Mouse (Mus musculus) stomach, embryonic 14.5 days (tissue): Measurements from ENCODE around the gene Cul7. TPM values are rescaled to one million over a fixed set of nuclear protein-coding genes. Genes with fewer than 3 reads are reported as not detected.
A peak's percentile ranks its signal among the peaks of the same experiment; 100 is the strongest.

ENCODE experiments used
- ATAC-seq: fragments of 200-750 bp; cut with Nextera tagmentation; 2 replicates; pipeline ENCODE4 v1.8.0; 2017; ENCODE audit warnings: low read depth, moderate TSS enrichment; ENCODE audit not compliant: insufficient number of reproducible peaks, insufficient read depth, low FRiP score
- H3K27ac ChIP-seq: fragments of 300-500 bp; sonication (generic); 2 replicates; pipeline ENCODE4 v1.5.1; 2014; ENCODE audit warnings: mild to moderate bottlenecking, low read length, moderate library complexity, mixed read lengths
- H3K27me3 ChIP-seq: fragments of 300-500 bp; sonication (generic); 2 replicates; pipeline ENCODE4 v1.6.1; 2014; ENCODE audit warnings: low read length, control low read depth, mixed read lengths; ENCODE audit not compliant: control insufficient read depth, insufficient read depth
- H3K36me3 ChIP-seq: fragments of 300-500 bp; sonication (generic); 2 replicates; pipeline ENCODE4 v1.6.1; 2014; ENCODE audit warnings: mild to moderate bottlenecking, control low read depth, low read length, moderate library complexity, mixed read lengths; ENCODE audit not compliant: control insufficient read depth, insufficient read depth
- H3K4me1 ChIP-seq: fragments of 300-500 bp; sonication (generic); 2 replicates; pipeline ENCODE4 v1.6.1; 2014; ENCODE audit warnings: low read length, control low read depth, mixed read lengths; ENCODE audit not compliant: control insufficient read depth, insufficient read depth
- H3K4me2 ChIP-seq: fragments of 300-500 bp; sonication (generic); replicated peaks from 2 replicates; pipeline ENCODE4 v1.6.1; 2014; ENCODE audit warnings: low read depth, low read length, control low read depth
- H3K4me3 ChIP-seq: fragments of 300-500 bp; sonication (generic); 2 replicates; pipeline ENCODE4 v1.5.1; 2014; ENCODE audit warnings: low read depth, low read length, control low read depth
- H3K9ac ChIP-seq: fragments of 300-500 bp; sonication (generic); replicated peaks from 2 replicates; pipeline ENCODE4 v1.6.1; 2014; ENCODE audit warnings: low read depth, mild to moderate bottlenecking, control low read depth, low read length, moderate library complexity, mixed read lengths
- H3K9me3 ChIP-seq: fragments of 300-500 bp; sonication (generic); 2 replicates; pipeline ENCODE4 v1.6.1; 2016; ENCODE audit warnings: low read depth, low read length, control low read depth; ENCODE audit not compliant: control insufficient read depth
- whole genome bisulfite sequencing: fragments of 180-500 bp; shearing (Covaris S2); extraction: QIAGEN DNeasy Blood & Tissue Kit; methylation state at CpG from one replicate; pipeline ENCODE4 v1.1.7; 2014; 5-methylcytosine and 5-hydroxymethylcytosine counted together
- polyA plus RNA-seq: library from polyadenylated mRNA; unstranded; fragments of >200 nt; fragmentation: Nextera tagmentation; extraction: Ambion mirVana; gene quantifications from 2 replicates; pipeline ENCODE4 v1.2.1, GENCODE M21; 2014

Gene Cul7
- 45.9 and 47.2 TPM in 2 replicates for polyA plus RNA-seq

DNA sequence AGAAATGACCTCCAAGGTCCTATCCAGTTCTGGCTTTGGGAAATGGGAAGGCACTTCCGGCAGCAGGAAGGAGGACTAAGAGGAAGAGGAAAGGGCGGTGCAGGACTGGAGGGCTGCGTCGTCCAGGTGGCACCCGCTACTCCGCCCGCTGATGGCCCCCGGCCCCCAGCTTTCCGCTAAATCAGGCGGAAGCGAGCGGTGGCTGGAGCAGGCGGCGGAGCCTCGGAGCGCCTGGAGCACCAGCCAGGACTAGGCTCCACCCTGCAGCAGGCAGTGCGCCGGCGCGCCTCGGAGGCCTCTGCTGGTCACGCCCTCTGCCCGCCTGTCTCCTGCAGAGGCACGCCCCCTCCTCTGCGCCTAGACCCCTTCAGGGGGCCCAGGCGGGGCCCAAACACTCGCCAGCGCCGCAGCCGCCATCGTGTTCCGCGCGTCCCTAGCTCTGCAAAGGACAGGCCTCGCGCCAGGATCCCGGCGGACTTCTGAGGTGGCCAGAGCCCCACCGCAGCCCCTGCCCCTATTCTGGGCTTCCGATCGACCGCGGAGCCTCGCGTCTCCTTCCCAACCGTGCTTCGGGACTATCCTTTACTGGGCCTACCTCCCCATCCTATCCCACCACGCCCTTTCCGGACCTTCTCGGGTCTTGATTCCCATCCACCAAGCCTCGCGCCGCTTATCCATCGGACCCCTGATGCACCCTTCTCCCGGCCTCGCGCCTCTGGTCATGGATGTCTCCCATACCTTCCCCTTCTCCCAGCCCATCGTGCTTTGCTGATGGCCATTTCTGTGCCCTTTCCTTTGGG is at the start of gene Cul7:
TSS of gene Cul7 (plus strand) at position 106 of the 800 bp plus-strand sequence.
- Histone ChIP-seq H3K27ac (peak within 1 kb of the TSS; percentile 86), H3K4me2 (peak within 1 kb of the TSS; percentile 75), H3K4me1 (peaks cover 33% of the 10 kb centered on the region), H3K36me3 (peaks cover 39% of the 10 kb centered on the region), H3K9ac (peak within 1 kb of the TSS; percentile 86), H3K4me3 (peak within 1 kb of the TSS; percentile 83), H3K9me3 (no peaks in the 10 kb centered on the region), H3K27me3 (no peaks in the 10 kb centered on the region)
- peak; percentile 94 for ATAC-seq
- WGBS = under 1% methylated on average over 54 of the region's 58 CpGs

GRCm38 (mm10) chr17:46600569-46600968 is 49.6 kb upstream of the Cul7 start:
- Histone ChIP-seq H3K4me3 (no peak overlapping the region), H3K4me2 (no peak overlapping the region), H3K9me3 (no peaks in the 10 kb centered on the region), H3K27ac (no peak overlapping the region), H3K27me3 (no peaks in the 10 kb centered on the region), H3K9ac (no peak overlapping the region), H3K36me3 (no peaks in the 10 kb centered on the region; the same call in 1 of the 2 replicates), H3K4me1 (0 out of 2 replicates have a peak, but pooled peaks cover 3% of the 10 kb centered on the region)
- ATAC-seq = no peak
- WGBS = 92% methylated on average over 2 of the region's 2 CpGs

GRCm38 (mm10) chr17:46602212-46602611 is 47.9 kb upstream of the Cul7 start:
- Histone ChIP-seq H3K9me3 (no peaks in the 10 kb centered on the region), H3K4me1 (0 out of 2 replicates have a peak, but pooled peaks cover 3% of the 10 kb centered on the region), H3K36me3 (no peaks in the 10 kb centered on the region; the same call in 1 of the 2 replicates), H3K27ac (0 out of 2 replicates have a peak overlapping the region, but pooled peaks have one; percentile 21), H3K4me3 (no peak overlapping the region), H3K4me2 (no peak overlapping the region), H3K27me3 (no peaks in the 10 kb centered on the region), H3K9ac (no peak overlapping the region)
- ATAC-seq = no peak
- 53% methylated on average over 9 of the region's 9 CpGs for WGBS

DNA sequence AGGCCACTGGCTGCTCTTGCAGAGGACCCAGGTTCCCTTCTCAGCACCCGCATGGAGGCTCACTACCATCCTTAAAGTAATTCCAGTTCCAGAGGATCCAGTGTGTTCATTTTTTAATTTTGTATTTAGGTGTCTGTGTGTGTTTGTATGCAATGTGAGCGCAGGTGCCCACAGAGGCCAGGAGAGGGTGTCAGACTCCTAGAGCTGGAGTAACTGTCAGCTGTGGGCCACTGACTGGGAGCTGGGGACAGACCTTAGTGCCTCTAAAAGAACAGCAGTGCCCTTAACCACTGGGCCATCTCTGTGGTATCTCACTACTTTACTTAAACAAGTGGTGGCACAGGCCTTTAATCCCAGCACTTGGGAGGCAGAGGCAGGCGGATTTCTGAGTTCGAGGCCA is 46.9 kb upstream of the Cul7 start:
- Histone ChIP-seq H3K4me3 (no peak overlapping the region), H3K27me3 (no peaks in the 10 kb centered on the region), H3K9ac (no peak overlapping the region), H3K4me2 (no peak overlapping the region), H3K4me1 (0 out of 2 replicates have a peak, but pooled peaks cover 3% of the 10 kb centered on the region), H3K9me3 (no peaks in the 10 kb centered on the region), H3K36me3 (no peaks in the 10 kb centered on the region; the same call in 1 of the 2 replicates), H3K27ac (no peak overlapping the region)
- no peak for ATAC-seq
- 89% methylated on average over 4 of the region's 4 CpGs for WGBS

DNA sequence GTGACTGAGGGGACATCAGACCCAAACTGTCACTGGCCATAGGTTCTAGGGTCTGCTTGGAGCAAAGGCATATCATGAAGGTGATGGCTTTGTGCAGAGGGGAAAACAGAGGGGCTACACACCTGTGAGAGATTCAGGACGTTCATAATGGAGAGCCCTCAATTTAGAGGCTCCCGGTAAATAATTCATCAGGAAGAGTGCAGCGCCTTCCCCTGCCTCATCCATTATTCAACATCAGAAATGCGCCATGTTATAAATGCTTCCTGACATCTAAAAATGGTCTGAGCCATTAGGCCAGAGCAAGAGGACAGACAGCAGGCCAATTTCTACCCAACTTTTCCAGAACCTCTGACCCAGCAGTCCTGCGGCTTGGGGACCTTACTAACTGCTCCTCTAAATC is 45.0 kb upstream of the Cul7 start:
- no peaks in the 10 kb centered on the region for H3K9me3 ChIP-seq
- H3K4me2 ChIP-seq = no peak overlapping the region
- ATAC-seq = no peak
- WGBS = 62% methylated on average over 5 of the region's 5 CpGs
- no peaks in the 10 kb centered on the region; the same call in 1 of the 2 replicates for H3K36me3 ChIP-seq
- H3K9ac ChIP-seq = no peak overlapping the region
- peaks cover 6% of the 10 kb centered on the region; the same call in 1 of the 2 replicates for H3K4me1 ChIP-seq
- H3K27me3 ChIP-seq = no peaks in the 10 kb centered on the region
- 0 out of 2 replicates have a peak overlapping the region, but pooled peaks have one; percentile 16 for H3K27ac ChIP-seq
- H3K4me3 ChIP-seq = no peak overlapping the region

DNA sequence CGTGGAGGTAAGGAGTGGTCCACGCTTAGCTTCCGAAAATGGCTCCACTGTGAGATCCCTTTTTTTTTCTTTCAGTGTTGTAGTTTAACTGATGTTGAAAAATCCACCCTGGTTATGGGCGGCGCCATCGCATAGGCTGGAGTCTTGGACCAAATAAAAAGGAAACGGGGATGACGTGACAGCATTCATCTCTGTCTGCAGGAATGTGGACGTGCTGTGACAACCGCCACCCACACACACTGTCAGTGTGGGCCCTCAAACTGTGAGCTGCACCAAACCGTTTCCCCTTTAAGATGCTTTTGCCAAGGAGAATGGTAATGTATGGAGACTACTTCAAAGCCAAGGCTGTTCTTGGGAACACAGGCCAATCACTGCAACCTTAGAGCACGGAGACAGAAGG is 44.1 kb upstream of the Cul7 start:
- H3K27ac ChIP-seq = no peak overlapping the region
- peaks cover 10% of the 10 kb centered on the region; the same call in 1 of the 2 replicates for H3K4me1 ChIP-seq

DNA sequence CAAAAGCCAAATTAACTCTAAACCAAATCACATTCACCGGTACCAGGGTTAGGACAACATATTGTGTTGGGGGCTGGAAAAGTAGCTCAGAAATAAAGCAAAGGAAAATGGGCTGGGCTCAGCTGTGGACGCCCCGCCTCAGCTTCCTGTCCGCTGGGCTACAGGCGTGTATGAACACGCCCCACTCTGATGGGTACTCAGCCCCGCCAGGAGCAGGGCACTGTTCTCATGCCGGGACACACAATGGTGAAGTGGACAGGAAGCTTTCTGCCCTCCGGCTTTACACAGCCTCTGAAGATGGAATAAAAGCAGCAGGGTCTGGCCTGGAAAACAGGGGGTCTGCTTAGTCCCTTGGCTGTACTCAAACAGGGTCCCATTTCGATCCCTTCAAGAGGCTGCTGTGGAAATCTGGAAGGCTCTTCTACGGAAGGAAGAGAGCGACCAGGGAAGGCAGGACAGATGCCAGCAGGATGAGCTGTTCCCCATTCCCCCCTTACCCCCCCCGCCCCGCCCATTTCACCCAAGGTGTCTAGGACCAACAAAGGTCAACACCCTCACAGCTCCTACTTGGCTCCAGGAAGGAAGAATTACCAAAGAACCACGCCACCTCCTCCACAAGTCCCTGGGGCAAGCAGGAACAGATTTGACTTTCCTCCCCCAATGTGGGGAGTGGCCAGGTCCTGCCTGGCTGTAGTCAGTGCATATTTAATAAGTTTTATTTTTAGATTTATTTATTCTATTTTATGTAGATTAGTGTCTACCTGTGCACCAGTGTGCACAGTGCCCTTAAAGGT is 40.2 kb upstream of the Cul7 start:
- Histone ChIP-seq H3K9me3 (no peaks in the 10 kb centered on the region), H3K27me3 (no peaks in the 10 kb centered on the region), H3K9ac (no peak overlapping the region), H3K4me2 (peak overlapping the region; percentile 18), H3K4me1 (peaks cover 42% of the 10 kb centered on the region), H3K36me3 (no peaks in the 10 kb centered on the region; the same call in 1 of the 2 replicates), H3K27ac (peak overlapping the region; percentile 67), H3K4me3 (no peak overlapping the region)
- WGBS = 53% methylated on average over 15 of the region's 15 CpGs
- peak; percentile 78; the same call in 1 of the 2 replicates for ATAC-seq

More for the DNA sequence above, 44.1 kb upstream of the Cul7 start:
- no peaks in the 10 kb centered on the region for H3K27me3 ChIP-seq
- 77% methylated on average over 12 of the region's 12 CpGs for WGBS
- no peak for ATAC-seq
- H3K9me3 ChIP-seq = no peaks in the 10 kb centered on the region
- H3K4me2 ChIP-seq = no peak overlapping the region
- H3K9ac ChIP-seq = no peak overlapping the region
- no peaks in the 10 kb centered on the region; the same call in 1 of the 2 replicates for H3K36me3 ChIP-seq
- H3K4me3 ChIP-seq = no peak overlapping the region

GRCm38 (mm10) chr17:46611316-46611715 is 38.8 kb upstream of the Cul7 start:
- no peaks in the 10 kb centered on the region; the same call in 1 of the 2 replicates for H3K36me3 ChIP-seq
- H3K9me3 ChIP-seq = no peaks in the 10 kb centered on the region
- H3K27ac ChIP-seq = peak overlapping the region; percentile 77
- H3K27me3 ChIP-seq = no peaks in the 10 kb centered on the region
- H3K4me3 ChIP-seq = no peak overlapping the region
- H3K4me2 ChIP-seq = no peak overlapping the region
- H3K9ac ChIP-seq = no peak overlapping the region
- WGBS = 93% methylated on average over 6 of the region's 6 CpGs
- peaks cover 40% of the 10 kb centered on the region for H3K4me1 ChIP-seq
- no peak for ATAC-seq
